Mouse (Mus musculus) hindbrain, postnatal 0 days (tissue): ENCODE measurements around the gene Sertad4. TPM values are rescaled to one million over a fixed set of nuclear protein-coding genes. Genes with fewer than 3 reads are reported as not detected.

Experiments
- ATAC-seq: fragments of 200-750 bp; cut with Nextera tagmentation; 2 replicates; pipeline ENCODE4 v1.8.0; 2017; ENCODE audit warnings: mild to moderate bottlenecking, moderate TSS enrichment, moderate library complexity
- DNase-seq: peaks from one replicate; pipeline ENCODE4 v3.0.0-alpha.2; 2015; ENCODE audit warnings: low spot score
- H3K27ac ChIP-seq: fragments of 300-500 bp; sonication (generic); 2 replicates; pipeline ENCODE4 v1.5.1; 2014; ENCODE audit warnings: mild to moderate bottlenecking
- H3K27me3 ChIP-seq: fragments of 300-500 bp; sonication (generic); 2 replicates; pipeline ENCODE4 v1.6.1; 2014; ENCODE audit warnings: low read length, mixed read lengths; ENCODE audit not compliant: insufficient read depth
- H3K36me3 ChIP-seq: fragments of 300-500 bp; sonication (generic); 2 replicates; pipeline ENCODE4 v1.6.1; 2014; ENCODE audit warnings: low read length, mixed read lengths; ENCODE audit not compliant: insufficient read depth
- H3K4me1 ChIP-seq: fragments of 300-500 bp; sonication (generic); 2 replicates; pipeline ENCODE4 v1.6.1; 2014; ENCODE audit warnings: antibody characterized with exemption, low read length, mixed read lengths; ENCODE audit not compliant: insufficient read depth
- H3K4me2 ChIP-seq: fragments of 300-500 bp; sonication (generic); 2 replicates; pipeline ENCODE4 v1.6.1; 2014; ENCODE audit warnings: low read depth, mild to moderate bottlenecking, low read length, moderate library complexity, mixed read lengths
- H3K4me3 ChIP-seq: fragments of 300-500 bp; sonication (generic); 2 replicates; pipeline ENCODE4 v1.5.1; 2014; ENCODE audit warnings: low read length
- H3K9ac ChIP-seq: fragments of 300-500 bp; sonication (generic); replicated peaks from 2 replicates; pipeline ENCODE4 v1.6.1; 2014; ENCODE audit warnings: mild to moderate bottlenecking, low read length, moderate library complexity, mixed read lengths
- H3K9me3 ChIP-seq: fragments of 300-500 bp; sonication (generic); 2 replicates; pipeline ENCODE4 v1.6.1; 2016; ENCODE audit warnings: low read length, mixed read lengths
- CTCF ChIP-seq: IDR thresholded peaks from 2 replicates; pipeline ENCODE4 v1.5.1; 2016; ENCODE audit warnings: antibody characterized with exemption, control low read depth, low read depth
- WGBS: fragments of 180-500 bp; shearing (Covaris S2); extraction: QIAGEN DNeasy Blood & Tissue Kit; methylation state at CpG from one replicate; pipeline ENCODE4 v1.1.7; 2014; 5-methylcytosine and 5-hydroxymethylcytosine counted together
- polyA plus RNA-seq: library from polyadenylated mRNA; unstranded; fragments of >200 nt; fragmentation: Nextera tagmentation; extraction: Ambion mirVana; gene quantifications from 2 replicates; pipeline ENCODE4 v1.2.1, GENCODE M21; 2015
- total RNA-seq: library from RNA; depleted of rRNA; stranded (reverse); fragments of >200 nt; gene quantifications from 2 replicates; pipeline ENCODE4 v1.2.3, GENCODE M21; 2014

Gene Sertad4
- total and polyA plus RNA-seq, 2 experiments from 2014 or later = 5.3 to 14.2 TPM

GRCm38 (mm10) chr1:192882617-192883295 lies 27.2 kb upstream of the Sertad4 start:
- ATAC-seq = no peak
- WGBS = 63% methylated on average over 2 of the region's 2 CpGs
- no peaks in the 10 kb centered on the region for H3K27me3 ChIP-seq
- no peaks in the 10 kb centered on the region for H3K9me3 ChIP-seq
- no peak overlapping the region for H3K4me3 ChIP-seq
- H3K9ac ChIP-seq = no peak overlapping the region
- no peaks in the 10 kb centered on the region for H3K36me3 ChIP-seq
- no peaks in the 10 kb centered on the region for H3K4me1 ChIP-seq
- H3K4me2 ChIP-seq = no peak overlapping the region
- peak; percentile 36; the same call in 1 of the 2 replicates for TF ChIP-seq CTCF
- no peak for DNase-seq
- H3K27ac ChIP-seq = no peak overlapping the region

GRCm38 (mm10) chr1:192880130-192880529 lies 24.6 kb upstream of the Sertad4 start:
- no peak overlapping the region for H3K27ac ChIP-seq
- ATAC-seq (no peak), DNase-seq (peak; percentile 30)
- no peak overlapping the region for H3K4me2 ChIP-seq
- H3K4me3 ChIP-seq = no peak overlapping the region
- H3K27me3 ChIP-seq = no peaks in the 10 kb centered on the region
- no peaks in the 10 kb centered on the region for H3K9me3 ChIP-seq
- no peaks in the 10 kb centered on the region for H3K36me3 ChIP-seq
- TF ChIP-seq CTCF = peak; percentile 52
- H3K9ac ChIP-seq = no peak overlapping the region
- H3K4me1 ChIP-seq = no peaks in the 10 kb centered on the region
- WGBS = 87% methylated on average over 4 of the region's 4 CpGs

GRCm38 (mm10) chr1:192879086-192879580 lies 23.6 kb upstream of the Sertad4 start:
- H3K9me3 ChIP-seq = no peaks in the 10 kb centered on the region
- H3K4me2 ChIP-seq = no peak overlapping the region
- H3K4me3 ChIP-seq = no peak overlapping the region
- H3K4me1 ChIP-seq = no peaks in the 10 kb centered on the region
- ATAC-seq (no peak), DNase-seq (no peak)
- H3K27me3 ChIP-seq = no peaks in the 10 kb centered on the region
- no peaks in the 10 kb centered on the region for H3K36me3 ChIP-seq
- WGBS = 88% methylated on average over 7 of the region's 7 CpGs
- H3K9ac ChIP-seq = no peak overlapping the region
- no peak overlapping the region for H3K27ac ChIP-seq
- no peak for TF ChIP-seq CTCF

- WGBS = 46% methylated on average over 5 of the region's 5 CpGs
- 0 out of 2 replicates have a peak, but pooled peaks have one; percentile 29 for ATAC-seq
These were observed 17.3 kb upstream of the Sertad4 start for GRCm38 (mm10) chr1:192872841-192873240.

GRCm38 (mm10) chr1:192869761-192870160 lies 14.2 kb upstream of the Sertad4 start:
- H3K4me2 ChIP-seq = no peak overlapping the region
- TF ChIP-seq CTCF = peak; percentile 33

More at GRCm38 (mm10) chr1:192872841-192873240, 17.3 kb upstream of the Sertad4 start:
- TF ChIP-seq CTCF = no peak
- Histone ChIP-seq H3K27ac (no peak overlapping the region), H3K4me3 (no peak overlapping the region), H3K9me3 (no peaks in the 10 kb centered on the region), H3K4me1 (no peaks in the 10 kb centered on the region), H3K9ac (no peak overlapping the region), H3K36me3 (no peaks in the 10 kb centered on the region), H3K4me2 (no peak overlapping the region), H3K27me3 (no peaks in the 10 kb centered on the region)
- DNase-seq = peak; percentile 29

GRCm38 (mm10) chr1:192864440-192864839 lies 8.9 kb upstream of the Sertad4 start:
- no peak for TF ChIP-seq CTCF
- H3K4me2 ChIP-seq = no peak overlapping the region
- no peak for ATAC-seq
- no peak overlapping the region for H3K4me3 ChIP-seq
- 72% methylated on average over 3 of the region's 3 CpGs for WGBS
- no peaks in the 10 kb centered on the region for H3K27me3 ChIP-seq
- H3K9me3 ChIP-seq = no peaks in the 10 kb centered on the region
- H3K4me1 ChIP-seq = no peaks in the 10 kb centered on the region
- no peaks in the 10 kb centered on the region for H3K36me3 ChIP-seq
- DNase-seq = no peak
- H3K27ac ChIP-seq = no peak overlapping the region
- H3K9ac ChIP-seq = no peak overlapping the region

More at GRCm38 (mm10) chr1:192869761-192870160, 14.2 kb upstream of the Sertad4 start:
- Histone ChIP-seq H3K27me3 (no peaks in the 10 kb centered on the region), H3K27ac (no peak overlapping the region), H3K36me3 (no peaks in the 10 kb centered on the region), H3K9ac (no peak overlapping the region), H3K4me3 (no peak overlapping the region), H3K9me3 (no peaks in the 10 kb centered on the region), H3K4me1 (no peaks in the 10 kb centered on the region)
- no peak for DNase-seq
- ATAC-seq = no peak
- 78% methylated on average over 1 of the region's 1 CpGs for WGBS
